Mouse (Mus musculus): ENCODE data around the gene Mipep. TPM values are rescaled to one million over a fixed set of nuclear protein-coding genes. Genes with fewer than 3 reads are reported as not detected.

The Mipep gene
- polyA plus RNA-seq, 2 experiments = 7.5 to 12.6 TPM

- 41% methylated on average over 3 of the region's 3 CpGs for WGBS (ENCODE audit: insufficient replicate concordance)
- DNase-seq (ENCODE audit: low read depth in 3 of 3, low spot score in 3 of 3) = peak in 2 of 3 experiments; percentile 12 to 24
- H3K9ac ChIP-seq (replicated peaks) = no peak overlapping the region
- no peaks in the 10 kb centered on the region for H3K9me3 ChIP-seq (ENCODE audit: control insufficient read depth, low read length)
- H3K4me1 ChIP-seq (replicated peaks; ENCODE audit: control insufficient read depth in 2 of 2, insufficient read depth in 2 of 2, low read length in 1 of 2) = peaks cover 0 to 2% of the 10 kb centered on the region in 2 experiments; a peak in 1 of 4 replicates
- H3K27ac ChIP-seq = no peak overlapping the region
- no peak overlapping the region for H3K4me2 ChIP-seq (ENCODE audit: low read depth)
- no peaks in the 10 kb centered on the region for H3K27me3 ChIP-seq (ENCODE audit: control insufficient read depth, insufficient read depth, low read length)
- no peak for ATAC-seq (ENCODE audit: insufficient read depth)
- TF ChIP-seq EP300 (IDR thresholded peaks at IDR 0.05; ENCODE audit: low read depth) (no peak), CTCF (IDR thresholded peaks at IDR 0.05; ENCODE audit: low read depth) (peak; percentile 81)
- no peak overlapping the region for H3K4me3 ChIP-seq (ENCODE audit: insufficient read depth in 1 of 2, low read depth in 2 of 2, low read length in 2 of 2)
- H3K36me3 ChIP-seq (replicated peaks; ENCODE audit: control insufficient read depth, insufficient read depth, low read depth) = no peaks in the 10 kb centered on the region
Measured at GRCm38 (mm10) chr14:60790103-60790502, 5.7 kb downstream of the Mipep start.

GRCm38 (mm10) chr14:60796600-60797322, 12.4 kb downstream of the Mipep start:
- no peak overlapping the region for H3K9ac ChIP-seq (replicated peaks)
- WGBS (ENCODE audit: insufficient replicate concordance) = 73% methylated on average over 4 of the region's 4 CpGs
- H3K4me3 ChIP-seq (ENCODE audit: insufficient read depth in 1 of 2, low read depth in 2 of 2, low read length in 2 of 2) = no peak overlapping the region
- H3K27me3 ChIP-seq (ENCODE audit: control insufficient read depth, insufficient read depth, low read length) = no peaks in the 10 kb centered on the region
- no peaks in the 10 kb centered on the region for H3K9me3 ChIP-seq (ENCODE audit: control insufficient read depth, low read length)
- peaks cover 0 to 2% of the 10 kb centered on the region in 2 experiments; a peak in 1 of 4 replicates for H3K4me1 ChIP-seq (replicated peaks; ENCODE audit: control insufficient read depth in 2 of 2, insufficient read depth in 2 of 2, low read length in 1 of 2)
- ATAC-seq (ENCODE audit: insufficient read depth) = peak; percentile 28; the same call in 1 of the 2 replicates
- H3K27ac ChIP-seq = no peak overlapping the region
- no peaks in the 10 kb centered on the region for H3K36me3 ChIP-seq (replicated peaks; ENCODE audit: control insufficient read depth, insufficient read depth, low read depth)
- peak in 1 of 3 experiments; percentile 10 for DNase-seq (ENCODE audit: low read depth in 3 of 3, low spot score in 3 of 3)
- TF ChIP-seq EP300 (IDR thresholded peaks at IDR 0.05; ENCODE audit: low read depth) = no peak
- H3K4me2 ChIP-seq (ENCODE audit: low read depth) = no peak overlapping the region

GRCm38 (mm10) chr14:60797596-60797995, 13.2 kb downstream of the Mipep start:
- Histone ChIP-seq H3K4me1 (replicated peaks; ENCODE audit: control insufficient read depth in 2 of 2, insufficient read depth in 2 of 2, low read length in 1 of 2) (peaks cover 0 to 2% of the 10 kb centered on the region in 2 experiments; a peak in 1 of 4 replicates), H3K27me3 (ENCODE audit: control insufficient read depth, insufficient read depth, low read length) (no peaks in the 10 kb centered on the region), H3K4me3 (ENCODE audit: insufficient read depth in 1 of 2, low read depth in 2 of 2, low read length in 2 of 2) (no peak overlapping the region), H3K9ac (replicated peaks) (no peak overlapping the region), H3K27ac (no peak overlapping the region), H3K9me3 (ENCODE audit: control insufficient read depth, low read length) (no peaks in the 10 kb centered on the region), H3K36me3 (replicated peaks; ENCODE audit: control insufficient read depth, insufficient read depth, low read depth) (no peaks in the 10 kb centered on the region), H3K4me2 (ENCODE audit: low read depth) (no peak overlapping the region)
- TF ChIP-seq CTCF (IDR thresholded peaks at IDR 0.05; ENCODE audit: low read depth) = no peak
- no peak for TF ChIP-seq EP300 (IDR thresholded peaks at IDR 0.05; ENCODE audit: low read depth)
- DNase-seq (ENCODE audit: low read depth in 3 of 3, low spot score in 3 of 3) (no peak), ATAC-seq (ENCODE audit: insufficient read depth) (no peak)
- WGBS (ENCODE audit: insufficient replicate concordance) = 76% methylated on average over 5 of the region's 5 CpGs

GRCm38 (mm10) chr14:60798721-60799120, 14.3 kb downstream of the Mipep start:
- DNase-seq (ENCODE audit: low read depth in 3 of 3, low spot score in 3 of 3) (no peak), ATAC-seq (ENCODE audit: insufficient read depth) (no peak)
- Histone ChIP-seq H3K27ac (no peak overlapping the region), H3K4me1 (replicated peaks; ENCODE audit: control insufficient read depth in 2 of 2, insufficient read depth in 2 of 2, low read length in 1 of 2) (peaks cover 0 to 2% of the 10 kb centered on the region in 2 experiments; a peak in 1 of 4 replicates), H3K4me3 (ENCODE audit: insufficient read depth in 1 of 2, low read depth in 2 of 2, low read length in 2 of 2) (no peak overlapping the region), H3K4me2 (ENCODE audit: low read depth) (no peak overlapping the region), H3K36me3 (replicated peaks; ENCODE audit: control insufficient read depth, insufficient read depth, low read depth) (no peaks in the 10 kb centered on the region), H3K27me3 (ENCODE audit: control insufficient read depth, insufficient read depth, low read length) (no peaks in the 10 kb centered on the region), H3K9ac (replicated peaks) (no peak overlapping the region), H3K9me3 (ENCODE audit: control insufficient read depth, low read length) (no peaks in the 10 kb centered on the region)
- TF ChIP-seq CTCF (IDR thresholded peaks at IDR 0.05; ENCODE audit: low read depth) = no peak
- TF ChIP-seq EP300 (IDR thresholded peaks at IDR 0.05; ENCODE audit: low read depth) = no peak
- 87% methylated on average over 4 of the region's 4 CpGs for WGBS (ENCODE audit: insufficient replicate concordance)
